Mouse (Mus musculus): ENCODE data around the gene Pelp1.
A peak's percentile ranks its signal among the peaks of the same experiment; 100 is the strongest.

Gene Pelp1

GRCm38 (mm10) chr11:70409594-70410296 is at the start of gene Pelp1:
Gene Pelp1 (minus strand): TSS chr11:70410031.
- DNase-seq (ENCODE audit: low spot score in 2 of 2): peak; percentile 89 to 94

DNA sequence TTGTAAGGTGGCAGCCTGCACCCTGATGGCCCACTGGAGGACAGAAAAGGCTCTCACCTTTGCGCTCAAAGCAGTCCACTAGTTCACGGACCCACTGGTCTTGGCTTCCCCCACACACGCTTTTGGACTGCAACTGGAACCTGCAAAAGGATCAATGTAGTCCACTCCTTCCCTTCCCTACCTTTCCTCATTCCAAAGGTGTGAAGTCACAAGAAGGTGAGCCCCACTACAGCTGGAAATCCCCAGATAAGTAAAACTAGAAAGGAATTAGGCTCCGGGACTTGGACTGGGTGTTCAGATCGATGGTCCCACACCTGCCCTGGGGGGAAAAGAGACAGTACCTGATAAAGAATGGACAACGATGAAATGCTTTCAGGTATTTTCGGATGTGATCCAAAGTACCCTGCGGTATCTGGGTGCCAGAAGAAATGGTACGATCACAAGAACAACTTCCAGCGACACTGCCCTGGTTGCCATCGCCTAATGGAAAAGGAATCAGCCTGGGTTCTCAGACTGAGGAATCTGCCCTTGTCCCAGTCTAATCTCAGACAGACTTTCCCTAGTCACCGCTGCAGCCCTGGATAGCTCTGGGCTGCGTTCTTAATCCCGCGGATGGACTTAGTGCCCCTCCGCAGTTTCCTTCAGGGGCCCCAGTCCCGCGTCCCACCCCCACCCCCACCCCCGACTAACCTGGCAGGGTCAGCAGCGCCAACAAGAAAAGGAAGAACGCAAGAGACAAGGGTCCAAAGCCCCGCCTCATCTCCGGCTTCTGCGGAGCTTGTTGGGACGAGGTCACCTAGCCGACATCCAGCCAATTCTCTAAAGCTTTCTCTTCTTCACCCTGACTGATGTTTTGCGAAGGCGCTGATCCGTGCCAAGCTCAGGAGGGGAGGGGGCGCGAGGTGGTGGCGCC is 49.1 kb upstream of the Pelp1 start, which contains the start of gene Zmynd15:
Gene Zmynd15 (plus strand): TSS at position 746 of the 913 bp plus-strand sequence.
- DNase-seq (ENCODE audit: low spot score in 2 of 2): no peak

- DNase-seq (ENCODE audit: low spot score in 2 of 2): no peak
Observed at GRCm38 (mm10) chr11:70453261-70454044, 43.6 kb upstream of the Pelp1 start.

DNA sequence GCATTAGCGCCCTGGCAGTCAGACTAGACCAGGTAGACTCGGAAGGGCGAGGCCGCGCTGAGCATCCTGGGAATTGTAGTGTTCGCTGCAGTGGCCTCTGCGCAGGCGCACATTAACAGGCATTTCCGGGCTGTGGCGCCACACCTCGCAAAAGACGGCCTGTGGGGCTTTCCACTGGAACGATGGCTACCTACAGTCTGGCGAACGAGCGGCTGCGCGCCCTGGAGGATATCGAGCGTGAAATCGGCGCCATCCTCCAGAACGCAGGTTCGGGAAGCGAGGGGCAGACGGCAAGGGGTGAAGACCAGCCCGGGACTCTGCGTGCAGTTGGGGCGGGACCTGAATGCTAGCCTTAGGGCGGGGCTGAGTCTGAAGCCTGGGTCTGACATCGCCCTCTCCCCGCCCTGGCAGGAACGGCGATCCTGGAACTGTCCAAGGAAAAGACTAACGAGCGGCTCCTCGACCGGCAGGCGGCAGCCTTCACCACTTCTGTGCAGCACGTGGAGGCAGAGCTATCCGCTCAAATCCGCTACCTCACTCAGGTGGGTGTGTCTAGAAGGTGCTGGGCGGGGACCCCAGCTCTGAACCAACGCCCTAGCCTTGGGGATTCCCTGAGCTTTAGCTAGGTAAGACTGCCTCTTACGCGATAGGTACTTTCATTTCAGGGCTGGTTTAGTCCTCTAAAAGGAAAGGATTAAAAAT is 42.1 kb upstream of the Pelp1 start, which contains the start of gene Med11:
Gene Med11 (plus strand): TSS at position 123 of the 702 bp plus-strand sequence.
- peak; percentile 95 to 97 for DNase-seq (ENCODE audit: low spot score in 2 of 2)

DNA sequence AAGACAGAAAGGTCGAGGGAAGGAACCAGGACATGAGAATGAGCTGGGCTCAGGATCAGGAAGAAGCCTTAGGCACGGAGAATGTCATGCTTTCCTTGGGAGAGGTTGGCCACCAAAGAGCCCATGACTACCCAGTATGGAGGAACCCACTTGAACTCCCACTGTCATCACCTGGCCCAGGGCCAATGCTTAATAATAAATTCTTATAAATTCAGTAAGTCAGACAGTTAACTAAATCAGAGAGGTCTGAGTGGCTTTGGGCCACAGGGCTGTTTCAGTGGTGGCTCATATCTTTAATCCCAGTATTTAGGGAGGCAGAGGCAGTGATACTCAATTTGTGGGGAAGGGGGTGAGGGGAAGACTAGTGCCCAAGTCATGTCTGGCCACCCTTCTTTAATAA is 41.1 kb upstream of the Pelp1 start:
- no peak for DNase-seq (ENCODE audit: low spot score in 2 of 2)

DNA sequence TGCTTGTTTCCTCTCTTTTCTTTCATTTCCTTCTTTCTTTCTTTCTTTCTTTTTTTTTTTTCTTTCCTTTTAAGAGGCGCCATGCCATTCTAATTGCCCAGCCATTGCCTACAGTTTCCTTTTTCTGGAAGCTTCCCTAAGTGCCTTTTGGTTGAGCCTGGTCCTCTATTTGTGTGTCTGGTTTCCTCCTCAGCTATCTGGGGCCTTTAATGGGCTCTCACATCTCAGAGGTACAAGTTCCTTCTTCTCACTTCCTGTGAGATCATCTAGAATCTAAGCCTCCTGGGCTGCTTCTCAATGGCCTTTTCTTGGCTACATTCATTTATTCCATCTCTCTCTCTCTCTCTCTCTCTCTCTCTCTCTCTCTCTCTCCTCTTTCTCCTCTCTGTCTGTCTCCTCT is 37.5 kb upstream of the Pelp1 start:
- DNase-seq (ENCODE audit: low spot score in 2 of 2): no peak

DNA sequence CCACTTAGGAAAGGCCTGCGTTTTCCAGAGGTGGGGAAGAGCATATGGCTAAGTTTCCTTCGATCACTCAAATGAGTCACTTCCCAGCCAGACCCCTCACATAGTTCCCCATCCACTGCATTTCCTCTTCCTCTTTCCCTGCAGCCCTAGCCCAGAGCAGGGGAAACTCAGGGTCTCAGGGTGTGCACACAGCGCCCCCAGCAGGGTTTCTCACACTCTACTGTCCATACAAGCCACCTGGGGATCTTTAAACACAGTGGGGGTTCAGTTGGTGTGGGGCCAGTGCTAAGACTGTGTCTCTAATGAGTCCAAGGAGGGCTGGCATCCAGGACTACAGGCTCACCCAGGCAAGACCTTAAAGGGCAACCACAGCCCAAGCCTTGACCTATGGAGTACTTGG is 36.9 kb upstream of the Pelp1 start:
- no peak for DNase-seq (ENCODE audit: low spot score in 2 of 2)

DNA sequence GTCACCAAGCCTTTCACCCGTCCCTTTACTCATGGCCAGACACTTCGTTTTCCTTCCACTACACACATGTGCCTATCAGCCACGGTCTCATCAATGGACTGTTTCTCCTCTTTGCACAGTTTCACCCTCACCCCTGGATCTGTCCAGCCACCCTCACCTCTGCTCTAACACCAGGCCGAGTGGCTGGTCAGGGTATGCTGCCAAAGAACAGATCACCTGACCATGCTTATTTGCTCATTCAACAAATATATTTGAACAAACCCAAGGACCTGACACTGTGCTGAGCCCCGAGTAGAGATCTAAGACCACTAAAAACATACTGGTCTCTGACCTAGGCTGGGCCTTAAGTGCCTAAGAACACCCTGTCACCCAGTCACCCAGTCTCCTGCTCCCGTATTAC is 34.8 kb upstream of the Pelp1 start:
- no peak for DNase-seq (ENCODE audit: low spot score in 2 of 2)

GRCm38 (mm10) chr11:70443964-70444363 is 34.1 kb upstream of the Pelp1 start:
- no peak for DNase-seq (ENCODE audit: low spot score in 2 of 2)

GRCm38 (mm10) chr11:70441882-70442281 is 32.1 kb upstream of the Pelp1 start:
- no peak for DNase-seq (ENCODE audit: low spot score in 2 of 2)

DNA sequence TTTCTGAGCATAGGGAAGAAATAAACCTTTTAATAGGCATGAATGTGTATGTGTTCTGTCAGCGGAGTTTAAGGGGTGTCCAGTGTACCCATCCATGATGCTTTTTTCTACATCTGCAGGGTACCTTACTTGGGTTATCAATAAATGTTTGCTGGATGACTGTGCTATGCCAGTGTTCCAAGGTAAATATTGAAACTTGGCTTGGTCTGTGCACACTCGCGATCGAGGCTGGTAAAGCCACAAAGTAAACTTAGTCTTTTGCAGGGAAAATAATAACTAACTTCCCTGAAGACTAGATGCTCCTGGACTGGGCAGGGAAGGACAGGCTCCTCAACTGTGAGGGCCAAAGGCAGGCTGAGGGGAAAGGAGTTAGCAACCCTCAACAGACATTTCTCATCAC is 30.8 kb upstream of the Pelp1 start:
- no peak for DNase-seq (ENCODE audit: low spot score in 2 of 2)

GRCm38 (mm10) chr11:70438728-70439374 is 29.0 kb upstream of the Pelp1 start:
- no peak for DNase-seq (ENCODE audit: low spot score in 2 of 2)

- DNase-seq (ENCODE audit: low spot score in 2 of 2): no peak
Observed at GRCm38 (mm10) chr11:70437426-70437825, 27.6 kb upstream of the Pelp1 start.

DNA sequence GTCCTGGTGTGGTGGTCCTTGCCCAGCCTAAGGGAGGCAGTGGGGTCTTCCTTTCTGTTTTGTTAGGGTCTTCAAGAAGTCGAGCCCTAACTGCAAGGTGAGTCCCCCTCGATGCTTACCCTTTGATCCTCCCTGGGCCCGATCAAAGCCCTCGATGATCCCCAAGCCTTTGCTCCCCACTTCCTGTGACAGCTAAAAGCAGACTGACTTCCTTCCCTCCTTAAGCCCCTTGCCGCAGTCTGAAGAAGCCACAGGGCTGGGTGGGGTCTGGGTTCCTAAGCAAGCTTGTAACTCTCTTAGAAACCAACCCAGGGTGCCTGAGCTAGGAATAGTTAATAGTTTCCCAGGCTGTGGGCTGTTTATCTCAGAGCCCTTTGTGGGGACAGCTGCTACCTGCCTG is 25.6 kb upstream of the Pelp1 start:
- DNase-seq (ENCODE audit: low spot score in 2 of 2): no peak

DNA sequence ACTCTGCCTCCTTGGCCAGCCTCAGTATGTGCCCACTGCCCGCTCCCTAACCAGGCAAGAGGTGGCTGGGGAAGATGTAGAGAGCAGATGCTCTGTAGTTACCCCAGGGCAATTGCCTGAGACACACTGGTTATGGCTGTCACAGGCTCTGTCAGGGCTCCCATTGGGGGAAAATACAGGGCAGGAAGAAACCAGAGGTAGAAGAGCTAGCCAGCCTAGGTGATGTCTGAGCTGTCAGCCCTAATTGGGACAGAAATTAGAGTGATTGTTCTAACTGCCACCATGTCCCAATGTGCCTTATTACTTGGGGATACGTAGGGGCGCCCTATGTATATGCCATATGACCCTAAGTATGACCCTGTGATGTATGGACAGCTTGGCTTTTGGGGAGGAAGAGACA is 24.1 kb upstream of the Pelp1 start:
- DNase-seq (ENCODE audit: low spot score in 2 of 2): no peak

DNA sequence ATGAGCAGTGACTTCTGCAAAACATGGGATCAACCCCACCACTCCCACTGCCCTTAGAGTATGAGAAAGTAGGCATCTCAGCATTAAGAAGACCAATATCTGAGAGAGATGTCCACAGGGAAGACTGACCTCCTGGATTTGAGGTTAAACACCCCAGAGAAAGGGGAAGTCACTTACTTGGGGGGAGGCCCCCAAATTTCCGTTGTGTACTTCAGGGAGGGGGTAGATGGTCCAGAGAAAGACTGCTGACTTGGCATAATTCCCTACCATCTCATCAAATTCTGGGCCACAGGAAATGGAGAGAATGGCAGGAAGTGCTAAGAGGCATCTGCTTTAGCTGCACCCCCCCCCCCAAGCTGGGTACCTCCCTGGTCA is 23.7 kb upstream of the Pelp1 start:
- DNase-seq (ENCODE audit: low spot score in 2 of 2): no peak

DNA sequence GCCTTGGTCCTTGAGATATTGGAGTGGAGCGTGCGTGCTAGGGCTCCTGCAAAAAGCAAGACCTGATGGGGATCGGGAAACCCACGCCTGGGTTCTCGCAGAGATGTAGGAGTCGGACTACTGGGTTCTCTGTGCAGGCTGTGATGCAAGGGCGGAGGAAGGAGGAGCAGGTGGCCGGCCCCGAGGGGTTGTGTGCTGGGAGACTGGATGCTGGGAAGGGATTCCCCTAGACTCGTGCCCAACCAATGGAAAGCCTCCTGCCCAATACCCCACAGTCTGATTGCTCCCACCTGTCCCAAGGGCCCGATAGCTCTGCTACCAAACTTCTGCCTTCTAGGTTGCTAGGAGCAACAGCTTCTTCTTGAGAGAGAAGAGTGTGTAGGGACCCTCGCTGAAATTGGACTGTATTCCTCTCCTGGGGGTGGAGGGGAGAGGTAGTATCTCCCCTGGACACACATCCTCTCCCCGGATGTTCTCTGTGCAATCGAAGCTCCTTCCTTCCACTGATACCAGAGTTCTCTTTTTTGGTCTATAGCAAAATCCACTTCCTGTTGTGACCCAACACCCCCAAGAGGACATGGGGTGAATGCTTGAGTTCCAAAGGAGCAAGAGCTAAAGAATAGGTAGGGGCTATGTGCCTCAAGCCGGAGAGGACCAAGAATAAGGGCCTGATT is 23.2 kb upstream of the Pelp1 start:
- DNase-seq (ENCODE audit: low spot score in 2 of 2): peak in 1 of 2 experiments; percentile 54

DNA sequence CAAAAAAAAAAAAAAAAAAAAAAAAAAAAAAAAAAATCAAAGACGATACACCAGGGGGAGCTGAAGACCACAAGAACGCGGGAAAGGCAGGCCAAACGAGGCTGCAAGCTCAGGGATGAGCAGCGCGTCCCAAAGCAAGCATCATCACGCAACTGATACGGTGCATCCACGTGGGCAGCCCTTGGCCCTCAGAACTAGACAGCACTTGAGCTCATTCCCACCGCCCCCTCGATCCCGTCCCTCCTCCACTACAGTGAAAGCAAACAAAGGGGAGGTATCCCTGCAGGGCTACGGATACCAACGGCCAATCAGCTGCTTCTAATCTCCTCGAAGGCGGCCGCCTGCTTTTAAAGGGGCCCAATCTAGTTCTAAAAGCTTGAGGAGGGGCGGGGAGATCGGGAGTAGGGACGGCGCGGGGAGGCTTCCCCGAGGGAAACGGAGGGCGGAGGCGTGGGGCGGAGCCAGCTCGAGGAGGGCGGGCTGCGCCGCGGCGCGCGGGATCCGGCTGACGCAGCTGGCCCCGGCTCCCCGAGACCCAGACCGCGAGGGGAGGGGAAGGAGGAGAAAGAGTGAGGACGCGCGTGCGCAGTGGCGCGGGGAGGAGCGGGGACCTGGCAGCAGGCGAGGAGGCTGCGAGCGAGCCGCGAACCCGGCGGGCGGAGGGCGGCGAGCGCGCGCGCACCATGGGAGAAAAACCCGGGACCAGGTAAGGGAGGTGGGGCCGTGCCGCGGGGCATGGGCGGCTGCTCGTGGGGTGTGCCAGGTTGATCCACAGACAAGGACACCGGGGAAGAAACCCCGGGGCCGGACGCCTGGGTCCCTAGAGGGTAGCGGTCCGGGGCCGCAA is 22.4 kb upstream of the Pelp1 start, which contains the start of gene Arrb2:
Gene Arrb2 (plus strand): TSS at position 588 of the 847 bp plus-strand sequence.
- DNase-seq (ENCODE audit: low spot score in 2 of 2): peak; percentile 97 to 98

DNA sequence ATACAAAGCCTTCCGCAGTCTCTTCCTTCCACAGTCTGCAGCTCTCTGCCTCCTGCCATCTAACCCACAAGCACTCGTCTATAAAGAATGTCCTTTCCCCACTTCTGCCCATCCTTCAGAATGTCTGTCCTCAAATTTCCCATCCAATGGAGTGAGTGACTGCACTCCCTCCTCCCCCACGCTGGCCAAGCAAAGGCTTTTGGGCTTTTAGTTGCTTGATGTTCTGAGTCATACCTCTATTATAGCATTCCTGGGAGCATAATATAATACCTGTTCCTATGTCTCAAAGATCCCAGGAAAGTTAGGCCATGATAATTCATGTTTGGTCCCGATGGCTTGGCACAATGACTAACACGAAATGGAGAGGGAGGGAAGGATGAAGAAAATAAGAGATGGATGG is 21.7 kb upstream of the Pelp1 start:
- DNase-seq (ENCODE audit: low spot score in 2 of 2): no peak

Data from right cerebral cortex, adult 2 months (tissue).